Mouse (Mus musculus): ENCODE measurements around the gene R3hdml. TPM values are rescaled to one million over a fixed set of nuclear protein-coding genes. Genes with fewer than 3 reads are reported as not detected.

R3hdml gene
- polyA plus RNA-seq, 1 experiment from 2014 or later: 0.40 TPM

GRCm38 (mm10) chr2:163480191-163480825, 11.8 kb upstream of the R3hdml start:
- H3K9me3 ChIP-seq (ENCODE audit: control insufficient read depth, low read length): no peaks in the 10 kb centered on the region
- ATAC-seq (ENCODE audit: low FRiP score, low TSS enrichment): peak; percentile 58
- H3K4me2 ChIP-seq (replicated peaks; ENCODE audit: low read depth): no peak overlapping the region
- TF ChIP-seq CTCF (IDR thresholded peaks at IDR 0.05; ENCODE audit: low read depth) (peak; percentile 69), EP300 (optimal IDR thresholded peaks at IDR 0.05) (no peak)
- no peaks in the 10 kb centered on the region for H3K36me3 ChIP-seq (ENCODE audit: control insufficient read depth, insufficient read depth, low read length)
- H3K27ac ChIP-seq (replicated peaks): no peak overlapping the region
- no peaks in the 10 kb centered on the region for H3K4me1 ChIP-seq (replicated peaks; ENCODE audit: control insufficient read depth, insufficient read depth)
- WGBS: 54% methylated on average over 18 of the region's 18 CpGs
- no peak overlapping the region for H3K9ac ChIP-seq (ENCODE audit: low read length)
- H3K27me3 ChIP-seq (ENCODE audit: control insufficient read depth, insufficient read depth, low read length): no peaks in the 10 kb centered on the region; the same call in 1 of the 2 replicates
- no peak overlapping the region for H3K4me3 ChIP-seq (ENCODE audit: low read depth, low read length)
- peak; percentile 62 for DNase-seq (ENCODE audit: low spot score)

DNA sequence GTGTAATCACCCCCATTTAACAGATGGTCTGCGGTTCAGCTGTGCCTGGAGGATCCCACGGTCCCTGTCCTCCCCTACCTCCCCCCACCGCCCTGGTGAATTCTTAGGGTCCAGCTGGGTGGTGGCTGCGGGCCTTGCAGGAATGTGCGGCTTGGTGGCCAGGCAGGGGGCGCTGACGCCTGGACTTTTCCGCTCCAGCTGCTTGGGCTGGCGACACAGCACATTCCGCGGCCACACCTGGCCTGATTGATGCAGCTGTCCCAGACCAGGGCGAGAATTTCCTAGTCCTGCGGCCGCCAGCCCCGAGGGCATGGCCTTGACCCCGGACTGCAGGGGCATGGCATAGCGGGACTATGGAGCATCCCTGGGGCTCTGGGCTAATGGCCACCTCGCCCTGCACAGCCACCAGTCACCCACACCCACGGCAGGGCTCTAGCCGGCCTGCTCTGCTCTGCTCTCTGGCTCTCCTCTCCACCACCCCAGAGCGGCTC, 10.5 kb upstream of the R3hdml start:
- Histone ChIP-seq H3K4me2 (replicated peaks; ENCODE audit: low read depth) (peak overlapping the region; percentile 38), H3K9ac (ENCODE audit: low read length) (no peak overlapping the region), H3K27me3 (ENCODE audit: control insufficient read depth, insufficient read depth, low read length) (no peaks in the 10 kb centered on the region; the same call in 1 of the 2 replicates), H3K9me3 (ENCODE audit: control insufficient read depth, low read length) (no peaks in the 10 kb centered on the region), H3K27ac (replicated peaks) (no peak overlapping the region), H3K4me1 (replicated peaks; ENCODE audit: control insufficient read depth, insufficient read depth) (no peaks in the 10 kb centered on the region), H3K36me3 (ENCODE audit: control insufficient read depth, insufficient read depth, low read length) (no peaks in the 10 kb centered on the region), H3K4me3 (ENCODE audit: low read depth, low read length) (peak overlapping the region; percentile 4; the same call in 1 of the 2 replicates)
- no peak for TF ChIP-seq EP300 (optimal IDR thresholded peaks at IDR 0.05)
- TF ChIP-seq CTCF (IDR thresholded peaks at IDR 0.05; ENCODE audit: low read depth): peak; percentile 65
- DNase-seq (ENCODE audit: low spot score): peak; percentile 74
- ATAC-seq (ENCODE audit: low FRiP score, low TSS enrichment): peak; percentile 61
- WGBS: 3% methylated on average over 21 of the region's 21 CpGs

- Histone ChIP-seq H3K4me2 (replicated peaks; ENCODE audit: low read depth) (no peak overlapping the region), H3K36me3 (ENCODE audit: control insufficient read depth, insufficient read depth, low read length) (no peaks in the 10 kb centered on the region), H3K9me3 (ENCODE audit: control insufficient read depth, low read length) (no peaks in the 10 kb centered on the region), H3K27ac (replicated peaks) (no peak overlapping the region), H3K27me3 (ENCODE audit: control insufficient read depth, insufficient read depth, low read length) (no peaks in the 10 kb centered on the region), H3K9ac (ENCODE audit: low read length) (no peak overlapping the region), H3K4me3 (ENCODE audit: low read depth, low read length) (no peak overlapping the region), H3K4me1 (replicated peaks; ENCODE audit: control insufficient read depth, insufficient read depth) (no peaks in the 10 kb centered on the region)
- 79% methylated on average over 3 of the region's 3 CpGs for WGBS
- ATAC-seq (ENCODE audit: low FRiP score, low TSS enrichment) (no peak), DNase-seq (ENCODE audit: low spot score) (no peak)
- TF ChIP-seq EP300 (optimal IDR thresholded peaks at IDR 0.05): no peak
- no peak for TF ChIP-seq CTCF (IDR thresholded peaks at IDR 0.05; ENCODE audit: low read depth)
These were observed 4.8 kb upstream of the R3hdml start for GRCm38 (mm10) chr2:163487360-163487759.

DNA sequence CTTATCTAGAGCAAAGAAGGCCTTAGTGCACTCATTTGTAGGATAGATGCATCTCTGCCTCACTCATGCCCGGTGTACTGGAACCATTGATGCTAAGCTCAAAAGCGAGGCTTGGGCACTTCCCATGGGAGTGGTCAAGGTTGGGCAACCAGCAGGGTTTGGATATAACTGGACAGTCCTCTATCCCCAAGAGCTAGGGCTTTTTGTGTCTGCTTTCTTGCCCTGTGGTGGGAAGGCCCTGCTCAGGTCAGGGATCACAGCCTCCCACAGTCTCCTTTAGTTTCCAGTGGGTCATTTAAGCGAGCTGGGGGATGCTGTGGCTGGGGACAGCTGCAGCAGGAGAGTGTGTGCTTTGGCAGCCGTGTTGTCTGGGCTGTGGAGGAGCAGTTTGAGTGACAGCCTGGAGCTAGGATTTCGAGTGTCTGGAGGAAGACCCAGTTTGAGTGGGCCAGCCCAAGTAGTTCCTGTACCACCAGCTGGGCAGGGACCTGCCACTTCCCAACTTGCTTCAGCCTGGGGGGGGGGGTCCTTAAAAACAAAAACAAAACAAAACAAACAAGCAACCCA, 2.3 kb upstream of the R3hdml start:
- ATAC-seq (ENCODE audit: low FRiP score, low TSS enrichment): no peak
- no peak overlapping the region for H3K27ac ChIP-seq (replicated peaks)
- 59% methylated on average over 5 of the region's 5 CpGs for WGBS
- H3K4me2 ChIP-seq (replicated peaks; ENCODE audit: low read depth): no peak overlapping the region
- DNase-seq (ENCODE audit: low spot score): no peak
- H3K9me3 ChIP-seq (ENCODE audit: control insufficient read depth, low read length): no peaks in the 10 kb centered on the region
- no peak overlapping the region for H3K9ac ChIP-seq (ENCODE audit: low read length)
- no peak overlapping the region for H3K4me3 ChIP-seq (ENCODE audit: low read depth, low read length)
- TF ChIP-seq EP300 (optimal IDR thresholded peaks at IDR 0.05) (no peak), CTCF (IDR thresholded peaks at IDR 0.05; ENCODE audit: low read depth) (no peak)
- H3K4me1 ChIP-seq (replicated peaks; ENCODE audit: control insufficient read depth, insufficient read depth): no peaks in the 10 kb centered on the region
- H3K36me3 ChIP-seq (ENCODE audit: control insufficient read depth, insufficient read depth, low read length): no peaks in the 10 kb centered on the region
- no peaks in the 10 kb centered on the region for H3K27me3 ChIP-seq (ENCODE audit: control insufficient read depth, insufficient read depth, low read length)

DNA sequence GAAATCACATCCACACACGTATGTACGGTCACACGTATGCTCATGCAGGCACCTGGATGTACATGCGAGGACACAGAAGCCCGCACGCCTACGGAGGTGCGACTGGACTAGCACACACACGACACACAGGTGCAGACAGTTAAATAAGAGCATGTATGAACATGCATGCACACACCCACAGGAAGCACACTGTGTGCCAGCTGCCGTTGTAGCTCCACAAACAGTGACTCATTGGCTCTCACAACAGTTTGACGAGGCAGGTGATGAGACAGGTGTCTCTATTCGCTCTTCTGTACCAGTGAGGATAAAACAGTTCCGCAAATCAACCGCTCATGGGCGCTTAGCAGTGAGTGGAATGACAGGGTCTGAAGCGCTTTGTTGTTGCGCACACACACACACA, 1.5 kb upstream of the R3hdml start:
- no peak overlapping the region for H3K4me2 ChIP-seq (replicated peaks; ENCODE audit: low read depth)
- 84% methylated on average over 17 of the region's 17 CpGs for WGBS
- H3K36me3 ChIP-seq (ENCODE audit: control insufficient read depth, insufficient read depth, low read length): no peaks in the 10 kb centered on the region
- H3K27ac ChIP-seq (replicated peaks): no peak overlapping the region
- H3K9me3 ChIP-seq (ENCODE audit: control insufficient read depth, low read length): no peaks in the 10 kb centered on the region
- no peak for TF ChIP-seq EP300 (optimal IDR thresholded peaks at IDR 0.05)
- no peak for TF ChIP-seq CTCF (IDR thresholded peaks at IDR 0.05; ENCODE audit: low read depth)
- H3K4me3 ChIP-seq (ENCODE audit: low read depth, low read length): no peak overlapping the region
- no peaks in the 10 kb centered on the region for H3K27me3 ChIP-seq (ENCODE audit: control insufficient read depth, insufficient read depth, low read length)
- no peak for ATAC-seq (ENCODE audit: low FRiP score, low TSS enrichment)
- no peaks in the 10 kb centered on the region for H3K4me1 ChIP-seq (replicated peaks; ENCODE audit: control insufficient read depth, insufficient read depth)
- H3K9ac ChIP-seq (ENCODE audit: low read length): no peak overlapping the region
- peak; percentile 13 for DNase-seq (ENCODE audit: low spot score)

- no peaks in the 10 kb centered on the region for H3K27me3 ChIP-seq (ENCODE audit: control insufficient read depth, insufficient read depth, low read length)
- TF ChIP-seq EP300 (optimal IDR thresholded peaks at IDR 0.05): no peak
- no peak for TF ChIP-seq CTCF (IDR thresholded peaks at IDR 0.05; ENCODE audit: low read depth)
- no peak overlapping the region for H3K27ac ChIP-seq (replicated peaks)
- ATAC-seq (ENCODE audit: low FRiP score, low TSS enrichment) (no peak), DNase-seq (ENCODE audit: low spot score) (peak; percentile 13)
- no peaks in the 10 kb centered on the region for H3K4me1 ChIP-seq (replicated peaks; ENCODE audit: control insufficient read depth, insufficient read depth)
- no peaks in the 10 kb centered on the region for H3K36me3 ChIP-seq (ENCODE audit: control insufficient read depth, insufficient read depth, low read length)
- WGBS: 59% methylated on average over 7 of the region's 7 CpGs
- no peak overlapping the region for H3K4me3 ChIP-seq (ENCODE audit: low read depth, low read length)
- no peak overlapping the region for H3K4me2 ChIP-seq (replicated peaks; ENCODE audit: low read depth)
- H3K9ac ChIP-seq (ENCODE audit: low read length): no peak overlapping the region
- H3K9me3 ChIP-seq (ENCODE audit: control insufficient read depth, low read length): no peaks in the 10 kb centered on the region
These were observed 767 bp upstream of the R3hdml start for GRCm38 (mm10) chr2:163491351-163491750.
